Mouse (Mus musculus) liver, embryonic 12.5 days (tissue): Measurements from ENCODE around the gene Pigu. TPM values are rescaled to one million over a fixed set of nuclear protein-coding genes. Genes with fewer than 3 reads are reported as not detected.

Experiments used
- ATAC-seq: fragments of 200-750 bp; cut with Nextera tagmentation; 2 replicates; pipeline ENCODE4 v1.8.0; 2017; ENCODE audit warnings: moderate number of reproducible peaks, mild to moderate bottlenecking, moderate library complexity
- H3K27ac ChIP-seq: fragments of 300-500 bp; sonication (generic); 2 replicates; pipeline ENCODE4 v1.5.1; 2016; ENCODE audit warnings: mild to moderate bottlenecking
- H3K27me3 ChIP-seq: fragments of 300-500 bp; sonication (generic); replicated peaks from 2 replicates; pipeline ENCODE4 v1.6.1; 2016; ENCODE audit warnings: mild to moderate bottlenecking, moderate library complexity
- H3K36me3 ChIP-seq: fragments of 300-500 bp; sonication (generic); 2 replicates; pipeline ENCODE4 v1.6.1; 2016; ENCODE audit warnings: mild to moderate bottlenecking, moderate library complexity
- H3K4me1 ChIP-seq: fragments of 300-500 bp; sonication (generic); 2 replicates; pipeline ENCODE4 v1.6.1; 2016
- H3K4me2 ChIP-seq: fragments of 300-500 bp; sonication (generic); 2 replicates; pipeline ENCODE4 v1.6.1; 2016; ENCODE audit warnings: mild to moderate bottlenecking, moderate library complexity
- H3K4me3 ChIP-seq: fragments of 300-500 bp; sonication (generic); 2 replicates; pipeline ENCODE4 v1.5.1; 2016; ENCODE audit warnings: mild to moderate bottlenecking, moderate library complexity
- H3K9ac ChIP-seq: fragments of 300-500 bp; sonication (generic); 2 replicates; pipeline ENCODE4 v1.6.1; 2016; ENCODE audit warnings: mild to moderate bottlenecking, moderate library complexity
- H3K9me3 ChIP-seq: fragments of 300-500 bp; sonication (generic); replicated peaks from 2 replicates; pipeline ENCODE4 v1.6.1; 2016; ENCODE audit warnings: mild to moderate bottlenecking, moderate library complexity
- WGBS: fragments of 180-500 bp; shearing (Covaris S2); methylation state at CpG from one replicate; pipeline ENCODE4 v1.1.7; 2016; ENCODE audit not compliant: insufficient replicate concordance; 5-methylcytosine and 5-hydroxymethylcytosine counted together
- polyA plus RNA-seq: library from polyadenylated mRNA; unstranded; fragments of >200 nt; fragmentation: Nextera tagmentation; extraction: Ambion mirVana; gene quantifications from 2 replicates; pipeline ENCODE4 v1.2.1, GENCODE M21; 2016

Pigu gene
- polyA plus RNA-seq, 1 experiment from 2014 or later, result 29.0 TPM

DNA sequence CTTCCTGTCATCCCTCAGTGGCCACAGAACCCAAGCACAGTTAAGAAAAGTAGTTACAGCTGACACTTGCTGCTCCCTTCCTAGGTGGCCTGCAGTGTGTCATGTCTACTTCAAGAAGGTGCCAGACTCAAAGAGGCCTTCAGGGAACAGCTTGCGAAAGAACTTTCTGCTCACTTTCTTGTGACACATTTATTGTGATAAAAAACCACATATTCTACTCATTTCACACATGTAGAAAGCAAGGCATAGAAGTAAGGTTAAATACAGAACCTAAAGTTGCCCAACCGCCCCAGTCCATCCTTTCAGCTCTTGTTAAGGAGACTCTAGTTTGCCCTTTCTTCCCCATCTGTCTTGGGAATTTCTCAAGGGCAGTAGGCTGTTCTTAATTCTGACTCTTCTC lies 38.6 kb downstream of the Pigu start:
- peaks cover 20% of the 10 kb centered on the region for H3K36me3 ChIP-seq
- H3K4me1 ChIP-seq, result no peaks in the 10 kb centered on the region
- no peak overlapping the region for H3K4me3 ChIP-seq
- no peak overlapping the region for H3K9ac ChIP-seq
- H3K27me3 ChIP-seq, result no peaks in the 10 kb centered on the region
- ATAC-seq, result no peak
- no peak overlapping the region for H3K27ac ChIP-seq
- H3K4me2 ChIP-seq, result no peak overlapping the region
- no peaks in the 10 kb centered on the region for H3K9me3 ChIP-seq
- WGBS, result 82% methylated on average over 2 of the region's 2 CpGs

DNA sequence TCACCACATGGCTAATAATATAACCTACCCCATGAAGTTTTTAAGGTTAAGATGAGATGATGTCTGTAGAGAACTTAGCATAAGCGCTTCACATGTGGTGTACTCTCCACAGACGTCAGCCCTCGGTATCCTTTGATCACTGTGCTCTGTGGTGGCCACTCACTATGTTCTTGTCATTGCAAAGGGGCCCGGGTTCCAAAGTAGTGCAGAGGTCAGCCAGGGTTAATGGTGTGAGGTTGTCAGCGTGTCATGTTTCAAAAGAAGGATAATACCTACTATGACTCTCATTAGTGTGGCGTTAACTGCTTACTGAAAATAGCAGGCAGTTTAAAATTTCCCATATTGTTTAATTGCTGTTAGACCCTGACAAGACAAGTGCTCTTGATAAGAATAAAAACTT lies 43.6 kb downstream of the Pigu start:
- Histone ChIP-seq H3K4me3 (no peak overlapping the region), H3K9ac (no peak overlapping the region), H3K27me3 (no peaks in the 10 kb centered on the region), H3K36me3 (peaks cover 31% of the 10 kb centered on the region), H3K4me2 (no peak overlapping the region), H3K4me1 (no peaks in the 10 kb centered on the region), H3K27ac (no peak overlapping the region), H3K9me3 (no peaks in the 10 kb centered on the region)
- no peak for ATAC-seq
- WGBS, result 72% methylated on average over 6 of the region's 6 CpGs

DNA sequence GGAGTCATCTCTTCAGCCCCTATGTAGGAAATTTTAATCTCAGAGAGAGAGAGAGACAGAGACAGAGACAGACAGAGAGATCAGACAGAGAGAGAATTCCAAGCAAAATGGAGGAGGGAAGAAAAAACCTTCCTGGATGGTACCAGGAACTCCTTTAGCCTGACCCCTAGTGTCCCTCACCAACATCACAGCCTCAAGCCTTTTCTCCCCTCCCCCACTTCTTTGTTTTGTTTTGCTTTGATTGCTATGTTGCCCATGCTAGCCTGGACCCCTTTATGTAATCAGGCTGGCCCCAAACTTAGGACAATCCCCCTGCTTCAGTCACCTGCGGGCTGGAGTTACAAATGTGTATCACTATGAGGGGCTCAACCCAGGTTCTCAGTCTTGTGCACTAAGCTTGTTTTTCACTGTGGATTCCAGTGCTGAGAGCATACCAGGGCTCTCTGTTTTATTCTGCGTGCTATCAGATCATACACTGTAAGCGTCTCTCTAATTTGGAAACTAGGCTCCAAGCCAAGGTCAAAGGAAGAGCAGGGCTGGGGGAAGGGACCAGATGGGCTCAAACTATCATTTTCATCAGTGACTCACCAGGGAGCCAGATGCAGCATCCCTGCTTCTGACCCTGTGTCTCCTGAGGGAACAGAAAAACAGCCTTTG lies 48.2 kb downstream of the Pigu start:
- H3K27me3 ChIP-seq, result no peaks in the 10 kb centered on the region
- no peak overlapping the region for H3K27ac ChIP-seq
- H3K9me3 ChIP-seq, result no peaks in the 10 kb centered on the region
- H3K4me1 ChIP-seq, result no peaks in the 10 kb centered on the region
- WGBS, result 53% methylated on average over 3 of the region's 3 CpGs
- H3K36me3 ChIP-seq, result peaks cover 46% of the 10 kb centered on the region
- no peak overlapping the region for H3K4me3 ChIP-seq
- no peak overlapping the region for H3K4me2 ChIP-seq
- no peak for ATAC-seq
- no peak overlapping the region for H3K9ac ChIP-seq

DNA sequence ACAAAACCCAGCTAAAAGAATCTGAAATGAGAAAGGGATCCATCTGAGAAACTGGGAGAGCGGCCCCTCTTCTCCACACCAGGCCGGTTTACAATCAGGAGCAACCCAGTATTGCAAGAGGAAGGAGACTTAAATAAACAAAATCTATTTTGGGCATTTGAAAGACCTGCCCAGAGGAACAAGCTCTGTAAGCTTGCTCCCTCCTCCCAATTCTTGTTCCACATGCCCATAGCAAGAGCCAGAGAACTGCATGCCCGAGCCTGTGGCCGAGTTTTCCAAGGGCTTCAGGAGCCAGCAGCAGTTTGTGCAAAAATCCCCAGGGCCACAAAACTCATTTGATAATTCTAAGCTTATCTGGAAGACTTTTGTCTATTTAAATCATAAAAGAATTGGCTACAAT lies 57.7 kb downstream of the Pigu start:
- no peaks in the 10 kb centered on the region for H3K9me3 ChIP-seq
- H3K4me3 ChIP-seq, result no peak overlapping the region
- peaks cover 72% of the 10 kb centered on the region for H3K36me3 ChIP-seq
- H3K4me2 ChIP-seq, result no peak overlapping the region
- H3K27me3 ChIP-seq, result no peaks in the 10 kb centered on the region
- no peak overlapping the region for H3K27ac ChIP-seq
- ATAC-seq, result no peak
- 79% methylated on average over 4 of the region's 4 CpGs for WGBS
- no peaks in the 10 kb centered on the region for H3K4me1 ChIP-seq
- H3K9ac ChIP-seq, result no peak overlapping the region

DNA sequence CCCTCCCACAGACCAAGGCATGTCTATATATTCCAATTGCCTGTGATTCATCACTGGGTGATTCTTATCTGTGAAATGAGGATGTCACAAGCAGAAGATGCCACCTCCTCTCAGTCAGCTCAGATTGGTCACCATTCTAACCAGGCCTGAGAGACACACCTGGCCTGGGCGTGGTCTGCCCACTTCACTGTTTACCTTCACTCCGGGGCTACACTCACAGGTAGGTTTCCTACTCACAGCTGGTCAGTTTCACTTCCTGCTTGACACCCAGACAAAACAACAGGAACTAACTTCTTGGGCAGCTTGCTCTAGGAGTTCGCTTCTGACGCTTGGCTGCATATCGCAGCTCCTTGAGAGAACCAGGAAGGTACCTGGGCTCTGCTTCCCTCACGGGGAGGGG lies 61.8 kb downstream of the Pigu start:
- Histone ChIP-seq H3K4me2 (no peak overlapping the region), H3K27ac (no peak overlapping the region), H3K9me3 (no peaks in the 10 kb centered on the region), H3K36me3 (peaks cover 89% of the 10 kb centered on the region), H3K4me3 (no peak overlapping the region), H3K9ac (no peak overlapping the region), H3K4me1 (no peaks in the 10 kb centered on the region), H3K27me3 (no peaks in the 10 kb centered on the region)
- WGBS, result 78% methylated on average over 6 of the region's 6 CpGs
- no peak for ATAC-seq

DNA sequence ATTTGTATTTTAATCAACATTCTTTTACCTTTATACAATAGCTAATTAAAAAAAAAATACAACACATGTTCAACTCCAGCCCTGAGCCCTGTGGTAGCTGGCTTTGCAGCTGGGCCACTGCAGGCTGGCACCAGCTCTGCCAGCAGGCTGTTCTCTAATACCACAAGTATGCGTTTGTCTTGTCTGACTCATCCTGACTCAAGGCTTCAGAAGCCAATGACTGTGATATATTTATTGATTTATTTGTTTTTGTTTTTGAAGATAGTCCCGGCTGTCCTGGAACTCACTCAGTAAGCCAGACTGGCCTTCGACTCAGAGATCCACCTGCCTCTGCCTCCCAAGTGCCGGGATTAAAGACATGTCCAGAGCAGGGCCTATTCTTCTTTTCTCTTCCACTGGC lies 63.3 kb downstream of the Pigu start:
- WGBS, result 79% methylated on average over 4 of the region's 4 CpGs
- Histone ChIP-seq H3K4me2 (no peak overlapping the region), H3K9ac (no peak overlapping the region), H3K9me3 (no peaks in the 10 kb centered on the region), H3K27me3 (no peaks in the 10 kb centered on the region), H3K4me3 (no peak overlapping the region), H3K4me1 (no peaks in the 10 kb centered on the region), H3K27ac (no peak overlapping the region), H3K36me3 (peaks cover 90% of the 10 kb centered on the region)
- no peak for ATAC-seq

DNA sequence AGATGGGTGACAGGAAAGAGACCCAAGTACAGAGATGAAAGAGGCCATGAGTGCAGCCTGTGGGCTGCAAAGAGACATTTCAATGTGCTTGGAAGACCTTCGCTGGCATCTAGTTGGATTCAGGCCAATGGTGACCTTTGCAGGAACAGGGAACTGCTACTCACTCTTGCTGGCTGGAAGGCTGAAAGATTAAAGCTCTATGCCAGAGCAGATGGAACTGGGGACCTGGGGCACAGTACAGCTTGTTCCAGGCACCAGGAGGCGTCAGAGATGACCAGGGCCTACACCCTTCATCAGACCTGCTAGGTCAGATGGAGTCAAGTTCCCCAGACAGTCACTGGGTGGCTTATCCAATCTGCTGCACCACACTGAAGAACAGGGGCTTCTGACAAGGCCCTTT lies 63.8 kb downstream of the Pigu start:
- Histone ChIP-seq H3K4me3 (no peak overlapping the region), H3K27me3 (no peaks in the 10 kb centered on the region), H3K27ac (no peak overlapping the region), H3K4me1 (no peaks in the 10 kb centered on the region), H3K36me3 (peaks cover 85% of the 10 kb centered on the region), H3K4me2 (no peak overlapping the region), H3K9me3 (no peaks in the 10 kb centered on the region), H3K9ac (no peak overlapping the region)
- ATAC-seq, result no peak
- 73% methylated on average over 2 of the region's 2 CpGs for WGBS

DNA sequence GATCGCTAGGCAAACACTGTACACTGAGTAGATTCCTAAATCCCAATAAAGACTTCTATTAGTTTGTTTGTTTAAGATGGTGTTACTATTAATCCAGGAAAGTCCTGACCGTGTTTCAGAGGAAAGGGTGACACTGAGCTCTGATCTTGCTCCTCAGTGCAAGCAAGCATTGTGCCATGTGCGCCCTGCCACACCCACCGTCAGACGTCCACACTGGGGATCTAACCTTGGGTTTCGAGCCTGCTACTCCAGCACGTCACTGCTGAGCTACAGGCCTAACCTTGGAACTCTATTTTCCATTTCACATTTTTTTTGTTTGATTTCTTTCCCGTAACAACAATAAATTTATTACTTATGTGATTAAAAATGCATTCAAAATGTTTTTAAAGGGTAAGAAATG lies 67.2 kb downstream of the Pigu start:
- H3K9ac ChIP-seq, result no peak overlapping the region
- no peak for ATAC-seq
- H3K27ac ChIP-seq, result no peak overlapping the region
- peaks cover 52% of the 10 kb centered on the region for H3K36me3 ChIP-seq
- H3K9me3 ChIP-seq, result no peaks in the 10 kb centered on the region
- H3K4me2 ChIP-seq, result no peak overlapping the region
- H3K4me3 ChIP-seq, result no peak overlapping the region
- H3K4me1 ChIP-seq, result peaks cover 13% of the 10 kb centered on the region
- WGBS, result 79% methylated on average over 8 of the region's 8 CpGs
- no peaks in the 10 kb centered on the region for H3K27me3 ChIP-seq

DNA sequence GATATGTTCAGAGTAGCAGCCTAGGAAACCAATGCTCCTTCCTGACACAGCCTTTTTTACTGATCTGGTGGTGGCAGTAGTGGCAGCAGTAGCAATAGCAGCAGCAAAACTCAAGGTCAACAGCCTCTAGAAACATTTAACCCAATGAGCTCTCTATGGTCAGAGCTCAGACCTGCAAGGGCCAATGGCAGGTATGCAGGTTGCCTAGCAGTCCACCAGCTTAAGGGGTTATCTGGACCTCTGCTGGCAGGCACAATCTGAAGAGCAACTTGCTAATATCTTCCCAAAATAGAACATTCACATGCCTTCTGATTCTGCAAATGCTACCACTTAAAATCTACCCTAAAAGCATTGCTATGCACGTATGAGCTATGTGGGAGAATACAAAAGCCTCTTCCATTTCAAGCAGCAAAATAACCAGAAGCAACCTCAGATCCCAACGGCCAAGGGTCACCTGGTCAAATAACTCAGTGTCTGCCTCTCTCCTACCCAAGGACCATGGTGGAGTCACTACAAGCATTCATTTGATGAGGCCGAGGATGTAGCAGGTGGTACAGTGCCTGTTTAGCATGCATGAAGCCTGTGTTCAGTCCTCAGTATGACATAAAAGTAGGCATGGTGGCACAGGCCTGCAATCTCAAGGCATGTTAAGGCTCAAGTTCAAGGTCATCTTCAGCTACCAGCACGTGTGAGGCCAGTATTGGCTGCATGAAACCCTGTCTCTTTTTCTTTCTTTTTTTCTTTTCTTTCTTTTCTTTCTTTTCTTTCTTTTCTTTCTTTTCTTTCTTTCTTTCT lies 69.6 kb downstream of the Pigu start:
- ATAC-seq, result no peak
- Histone ChIP-seq H3K4me1 (peaks cover 13% of the 10 kb centered on the region), H3K27ac (no peak overlapping the region), H3K9ac (no peak overlapping the region), H3K36me3 (peaks cover 55% of the 10 kb centered on the region), H3K4me3 (no peak overlapping the region), H3K4me2 (no peak overlapping the region), H3K9me3 (no peaks in the 10 kb centered on the region), H3K27me3 (no peaks in the 10 kb centered on the region)
- 74% methylated on average over 4 of the region's 4 CpGs for WGBS

DNA sequence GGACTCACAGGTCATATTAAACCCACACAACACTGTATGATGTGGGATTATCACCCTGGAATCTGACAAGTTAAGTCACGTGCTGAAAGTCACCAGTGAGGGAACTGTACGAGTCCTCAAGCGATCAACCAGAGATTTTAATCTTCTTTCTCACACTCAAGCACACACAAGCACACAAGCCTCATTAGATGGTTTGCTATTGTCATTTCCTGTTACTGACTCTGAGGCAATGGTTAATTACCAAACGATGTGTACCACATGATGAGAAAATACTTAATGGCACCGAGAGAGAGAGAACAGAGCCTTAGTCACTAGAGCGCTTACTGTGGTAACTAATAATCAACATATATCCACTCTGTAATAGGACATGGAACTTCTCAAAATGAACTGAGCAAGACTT lies 71.5 kb downstream of the Pigu start:
- ATAC-seq, result no peak
- WGBS, result 81% methylated on average over 6 of the region's 6 CpGs
- Histone ChIP-seq H3K27me3 (no peaks in the 10 kb centered on the region), H3K9ac (no peak overlapping the region), H3K4me3 (no peak overlapping the region), H3K4me1 (peaks cover 13% of the 10 kb centered on the region), H3K9me3 (no peaks in the 10 kb centered on the region), H3K27ac (no peak overlapping the region), H3K4me2 (no peak overlapping the region), H3K36me3 (peaks cover 41% of the 10 kb centered on the region)

DNA sequence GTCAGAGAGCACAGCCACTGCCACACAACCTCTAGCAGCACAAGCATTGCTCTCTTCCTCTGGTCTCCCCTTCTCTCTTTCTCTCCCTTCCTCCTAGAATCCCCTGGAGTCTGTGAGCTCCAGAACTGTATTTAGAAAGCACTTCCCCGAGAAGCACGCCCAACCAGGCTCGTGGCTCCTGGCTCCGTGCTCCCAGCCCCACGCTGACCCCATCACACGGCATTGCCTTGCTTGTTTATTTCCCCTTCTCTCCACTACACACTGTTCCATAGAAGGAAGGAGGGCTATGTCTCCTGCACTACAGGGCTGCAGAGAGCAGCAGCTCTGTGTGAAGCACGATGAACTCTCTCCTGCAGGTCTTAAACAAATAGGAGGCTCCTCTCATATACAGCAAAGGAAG lies 72.6 kb downstream of the Pigu start:
- Histone ChIP-seq H3K4me3 (no peak overlapping the region), H3K9me3 (no peaks in the 10 kb centered on the region), H3K4me2 (no peak overlapping the region), H3K9ac (no peak overlapping the region), H3K4me1 (peaks cover 13% of the 10 kb centered on the region), H3K27ac (no peak overlapping the region), H3K27me3 (no peaks in the 10 kb centered on the region), H3K36me3 (peaks cover 30% of the 10 kb centered on the region)
- 77% methylated on average over 7 of the region's 7 CpGs for WGBS
- no peak for ATAC-seq

DNA sequence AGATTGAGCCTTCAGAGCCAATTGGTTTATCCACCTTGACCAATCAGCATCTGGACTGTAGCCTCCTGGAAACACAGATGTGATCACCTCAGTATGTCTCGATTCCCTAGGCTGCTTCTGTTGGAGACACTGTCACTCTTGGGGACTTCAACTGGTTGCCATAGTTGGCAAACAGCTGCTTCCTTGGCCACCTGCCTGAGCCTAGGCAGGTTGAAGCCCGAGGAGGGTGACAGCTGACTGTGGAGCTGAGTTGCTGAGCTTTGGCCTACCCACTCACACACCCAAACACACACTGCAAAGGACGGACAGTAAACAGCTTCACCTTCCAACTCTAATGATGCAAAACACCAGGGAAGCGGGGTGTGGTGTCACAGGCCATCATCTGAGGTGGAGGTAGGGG lies 73.4 kb downstream of the Pigu start:
- WGBS, result 77% methylated on average over 4 of the region's 4 CpGs
- Histone ChIP-seq H3K4me2 (no peak overlapping the region), H3K27me3 (no peaks in the 10 kb centered on the region), H3K27ac (no peak overlapping the region), H3K9ac (no peak overlapping the region), H3K4me1 (peaks cover 13% of the 10 kb centered on the region), H3K4me3 (no peak overlapping the region), H3K36me3 (peaks cover 25% of the 10 kb centered on the region), H3K9me3 (no peaks in the 10 kb centered on the region)
- ATAC-seq, result no peak
